Mouse (Mus musculus) liver, embryonic 15.5 days (tissue): ENCODE data around the gene Stxbp3. TPM values are rescaled to one million over a fixed set of nuclear protein-coding genes. Genes with fewer than 3 reads are reported as not detected.

Experiments used
- ATAC-seq: fragments of 200-750 bp; cut with Nextera tagmentation; 2 replicates; pipeline ENCODE4 v1.8.0; 2017; ENCODE audit warnings: moderate number of reproducible peaks, mild to moderate bottlenecking, moderate library complexity; ENCODE audit not compliant: insufficient read depth
- H3K27ac ChIP-seq: fragments of 300-500 bp; sonication (generic); replicated peaks from 2 replicates; pipeline ENCODE4 v1.5.1; 2015; ENCODE audit warnings: mild to moderate bottlenecking, inconsistent platforms
- H3K27me3 ChIP-seq: fragments of 300-500 bp; sonication (generic); 2 replicates; pipeline ENCODE4 v1.6.1; 2015; ENCODE audit warnings: mild to moderate bottlenecking, inconsistent platforms
- H3K36me3 ChIP-seq: fragments of 300-500 bp; sonication (generic); replicated peaks from 2 replicates; pipeline ENCODE4 v1.6.1; 2015; ENCODE audit warnings: moderate library complexity, mild to moderate bottlenecking, inconsistent platforms
- H3K4me1 ChIP-seq: fragments of 300-500 bp; sonication (generic); replicated peaks from 2 replicates; pipeline ENCODE4 v1.6.1; 2015; ENCODE audit warnings: inconsistent platforms
- H3K4me2 ChIP-seq: fragments of 300-500 bp; sonication (generic); 2 replicates; pipeline ENCODE4 v1.6.1; 2015; ENCODE audit warnings: moderate library complexity, mild to moderate bottlenecking, inconsistent platforms
- H3K4me3 ChIP-seq: fragments of 300-500 bp; sonication (generic); replicated peaks from 2 replicates; pipeline ENCODE4 v1.5.1; 2015; ENCODE audit warnings: mild to moderate bottlenecking, inconsistent platforms
- H3K9ac ChIP-seq: fragments of 300-500 bp; sonication (generic); 2 replicates; pipeline ENCODE4 v1.6.1; 2015; ENCODE audit warnings: moderate library complexity, mild to moderate bottlenecking, inconsistent platforms
- H3K9me3 ChIP-seq: fragments of 300-500 bp; sonication (generic); replicated peaks from 2 replicates; pipeline ENCODE4 v1.6.1; 2016; ENCODE audit warnings: inconsistent platforms
- WGBS: fragments of 180-500 bp; shearing (Covaris S2); methylation state at CpG from one replicate; pipeline ENCODE4 v1.1.7; 2015; ENCODE audit warnings: mixed read lengths; ENCODE audit not compliant: insufficient replicate concordance; 5-methylcytosine and 5-hydroxymethylcytosine counted together
- polyA plus RNA-seq: library from polyadenylated mRNA; unstranded; fragments of >200 nt; fragmentation: Nextera tagmentation; extraction: Ambion mirVana; gene quantifications from 2 replicates; pipeline ENCODE4 v1.2.1, GENCODE M21; 2015

The Stxbp3 gene
- polyA plus RNA-seq, 1 experiment from 2014 or later, result 16.8 TPM

DNA sequence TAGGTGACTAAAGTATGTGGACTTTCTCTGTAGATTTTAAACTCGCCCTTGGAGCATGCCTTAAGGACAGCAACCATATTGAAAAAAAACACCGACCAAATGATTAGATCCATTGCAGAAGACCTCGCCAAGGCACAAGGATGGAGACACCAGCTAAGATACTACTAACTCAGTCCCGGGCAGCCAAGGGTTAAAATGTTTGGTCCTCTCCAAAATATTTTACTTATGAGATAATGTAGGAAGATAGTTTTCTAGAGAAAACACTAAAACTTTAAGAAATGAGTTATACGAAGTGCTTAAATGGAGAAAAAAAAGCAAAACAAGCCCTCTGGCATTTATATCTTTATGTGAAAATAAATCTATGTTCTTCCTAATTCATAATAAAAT is 58.4 kb downstream of the Stxbp3 start:
- H3K27ac ChIP-seq, result no peak overlapping the region
- H3K27me3 ChIP-seq, result peaks cover 4% of the 10 kb centered on the region; the same call in 1 of the 2 replicates
- no peak overlapping the region for H3K4me3 ChIP-seq
- no peaks in the 10 kb centered on the region for H3K4me1 ChIP-seq
- no peak for ATAC-seq
- WGBS, result 65% methylated on average over 5 of the region's 5 CpGs
- no peaks in the 10 kb centered on the region for H3K36me3 ChIP-seq
- no peak overlapping the region for H3K9ac ChIP-seq
- H3K4me2 ChIP-seq, result no peak overlapping the region
- no peaks in the 10 kb centered on the region for H3K9me3 ChIP-seq

DNA sequence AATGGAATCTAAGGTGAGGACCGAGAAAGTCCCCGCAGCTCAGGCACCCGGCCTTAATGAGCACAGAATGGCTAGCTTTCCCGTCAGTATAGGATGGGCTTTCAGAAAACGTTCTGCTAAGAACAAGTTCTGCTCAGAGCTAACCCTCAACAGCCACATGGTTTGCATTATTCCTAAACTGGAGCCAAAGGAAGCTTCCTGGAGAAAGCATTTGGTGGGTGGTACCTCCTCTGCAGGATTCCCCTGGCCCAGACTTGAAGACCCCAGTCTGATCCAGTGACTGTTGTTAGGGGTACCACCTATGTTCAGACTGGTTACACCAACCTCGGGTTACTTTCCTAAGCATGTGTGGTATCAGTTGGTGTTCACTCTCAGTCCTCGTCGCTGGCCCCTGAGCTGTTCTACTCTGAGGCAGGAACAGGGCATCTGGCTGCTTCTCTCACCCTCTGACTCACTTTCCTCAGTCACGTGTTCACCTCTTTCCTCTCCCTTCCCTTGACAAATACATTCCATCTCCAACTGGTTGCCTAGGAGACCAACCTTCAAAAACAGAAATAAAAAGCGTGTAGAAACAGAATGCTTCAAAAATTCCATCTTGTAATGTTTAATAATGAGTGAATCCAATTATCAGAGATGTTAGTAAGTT is 59.0 kb downstream of the Stxbp3 start:
- H3K4me3 ChIP-seq, result no peak overlapping the region
- no peaks in the 10 kb centered on the region for H3K4me1 ChIP-seq
- peaks cover 4% of the 10 kb centered on the region; the same call in 1 of the 2 replicates for H3K27me3 ChIP-seq
- no peak for ATAC-seq
- H3K4me2 ChIP-seq, result no peak overlapping the region
- H3K9me3 ChIP-seq, result no peaks in the 10 kb centered on the region
- H3K9ac ChIP-seq, result no peak overlapping the region
- H3K27ac ChIP-seq, result no peak overlapping the region
- whole genome bisulfite sequencing, result 58% methylated on average over 10 of the region's 10 CpGs
- H3K36me3 ChIP-seq, result no peaks in the 10 kb centered on the region

DNA sequence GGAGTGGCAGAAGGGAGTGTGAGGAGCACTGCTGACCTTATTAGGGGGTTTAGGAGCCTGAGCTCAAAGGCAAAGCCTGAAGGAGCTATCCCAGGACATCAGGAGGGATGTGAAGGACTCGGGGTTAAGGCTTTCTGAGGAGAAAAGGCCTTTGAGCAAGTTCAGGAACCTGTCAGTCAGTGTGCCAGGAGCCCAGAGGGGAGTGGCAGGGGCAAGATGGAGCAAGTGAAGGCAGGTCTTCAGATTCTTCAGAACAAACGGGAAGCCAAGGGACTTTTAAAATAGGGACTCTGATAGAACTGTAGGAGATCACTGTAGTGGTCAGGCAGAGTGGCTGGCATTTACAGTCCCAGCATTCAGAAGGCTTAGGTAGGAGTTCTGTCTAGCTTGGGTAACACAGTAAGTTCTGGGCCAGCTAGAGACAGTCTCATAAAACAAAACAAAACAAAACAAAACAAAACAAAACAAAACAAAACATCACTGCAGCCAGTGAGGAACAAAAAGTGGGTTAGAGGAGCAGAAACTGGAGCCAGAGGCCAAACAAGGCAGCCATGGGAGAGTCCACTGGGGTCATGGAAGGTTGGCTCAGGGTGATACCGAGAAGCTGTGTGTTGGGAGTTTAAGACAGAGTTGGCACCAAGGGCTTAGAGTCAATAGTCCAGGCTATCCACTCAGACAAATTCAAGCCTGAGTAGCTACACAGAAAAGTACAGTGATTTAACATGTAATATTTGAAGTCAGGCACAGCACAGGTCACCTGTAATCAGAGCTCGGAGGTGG is 61.4 kb downstream of the Stxbp3 start:
- 60% methylated on average over 4 of the region's 4 CpGs for WGBS
- H3K4me2 ChIP-seq, result no peak overlapping the region
- no peaks in the 10 kb centered on the region for H3K36me3 ChIP-seq
- no peak overlapping the region for H3K9ac ChIP-seq
- peaks cover 4% of the 10 kb centered on the region; the same call in 1 of the 2 replicates for H3K27me3 ChIP-seq
- H3K27ac ChIP-seq, result no peak overlapping the region
- H3K9me3 ChIP-seq, result no peaks in the 10 kb centered on the region
- no peak overlapping the region for H3K4me3 ChIP-seq
- no peak for ATAC-seq
- no peaks in the 10 kb centered on the region for H3K4me1 ChIP-seq

DNA sequence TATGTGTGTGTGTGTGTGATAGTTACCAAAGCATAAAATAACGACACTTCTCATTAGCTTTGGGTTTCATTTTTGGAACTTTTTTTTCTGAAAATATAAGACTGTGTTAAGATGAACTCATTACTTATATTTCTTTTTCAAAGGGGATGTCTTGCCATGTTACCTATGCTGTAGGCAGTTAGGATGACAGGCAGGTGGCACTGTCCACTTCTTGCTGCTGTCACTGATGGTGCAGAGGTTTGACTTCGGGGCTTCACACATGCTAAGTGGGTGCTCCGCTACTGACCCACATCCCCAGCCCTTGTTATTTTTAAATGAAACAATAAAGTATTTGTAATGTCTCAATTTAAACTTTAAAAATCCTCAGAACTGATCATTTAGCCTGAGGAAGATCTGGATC is 67.5 kb downstream of the Stxbp3 start:
- no peak overlapping the region for H3K9ac ChIP-seq
- WGBS, result 71% methylated on average over 3 of the region's 3 CpGs
- H3K27ac ChIP-seq, result no peak overlapping the region
- no peak for ATAC-seq
- no peaks in the 10 kb centered on the region for H3K9me3 ChIP-seq
- no peaks in the 10 kb centered on the region for H3K36me3 ChIP-seq
- no peaks in the 10 kb centered on the region for H3K27me3 ChIP-seq
- H3K4me2 ChIP-seq, result no peak overlapping the region
- H3K4me3 ChIP-seq, result no peak overlapping the region
- H3K4me1 ChIP-seq, result no peaks in the 10 kb centered on the region

DNA sequence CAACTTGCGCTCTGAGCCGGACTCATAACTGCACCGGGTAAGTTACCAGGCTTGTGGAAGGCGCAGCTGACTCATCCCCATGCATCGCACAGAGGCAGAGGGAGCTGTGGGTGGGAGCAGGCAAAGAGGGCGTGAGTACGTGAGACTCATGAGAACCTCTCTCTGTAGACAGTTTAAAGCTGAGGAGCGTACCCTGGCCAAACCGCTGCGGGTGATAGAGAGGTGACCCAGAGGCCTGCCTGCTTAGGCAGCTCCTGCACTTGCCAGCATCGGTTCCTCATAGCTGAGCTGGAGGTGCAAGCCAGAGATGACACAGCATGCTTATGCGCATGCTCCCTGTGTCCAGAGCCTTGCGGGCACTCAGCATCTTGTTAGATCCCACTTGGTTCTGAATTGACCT is 68.1 kb downstream of the Stxbp3 start:
- Histone ChIP-seq H3K36me3 (no peaks in the 10 kb centered on the region), H3K4me3 (no peak overlapping the region), H3K27ac (no peak overlapping the region), H3K4me2 (no peak overlapping the region), H3K4me1 (no peaks in the 10 kb centered on the region), H3K9ac (no peak overlapping the region), H3K27me3 (no peaks in the 10 kb centered on the region), H3K9me3 (no peaks in the 10 kb centered on the region)
- WGBS, result 77% methylated on average over 13 of the region's 13 CpGs
- no peak for ATAC-seq

DNA sequence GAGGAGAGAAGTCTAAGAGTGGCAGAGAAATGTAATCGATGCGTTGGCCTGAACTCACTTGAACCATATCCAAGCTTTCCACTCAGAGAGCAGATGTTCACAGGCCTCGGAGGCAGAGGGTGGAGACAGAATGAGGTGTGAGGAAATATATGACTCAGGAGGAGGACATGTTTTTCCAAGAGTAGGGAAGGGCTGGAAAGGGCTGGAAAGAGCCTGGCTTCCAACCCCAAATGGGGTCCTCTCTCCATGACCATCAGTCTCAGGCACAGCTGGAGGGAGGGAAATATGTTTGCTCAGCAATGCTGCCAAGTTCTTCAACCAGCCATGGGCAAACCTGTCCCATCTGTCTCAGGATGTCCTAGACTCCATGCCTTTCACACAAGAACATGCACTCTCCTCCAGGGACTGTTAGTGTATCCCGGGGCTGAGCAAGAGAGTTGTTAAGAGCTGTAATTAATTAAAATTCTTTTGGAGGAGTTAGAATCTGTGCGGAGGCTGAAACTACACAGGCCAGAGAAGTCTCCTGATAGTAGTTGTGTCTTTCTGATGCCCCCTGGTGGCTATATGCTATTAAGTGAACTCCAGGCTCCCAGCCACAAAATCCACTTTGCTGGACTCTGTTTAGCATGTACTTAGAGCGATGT is 69.5 kb downstream of the Stxbp3 start:
- Histone ChIP-seq H3K36me3 (no peaks in the 10 kb centered on the region), H3K9me3 (no peaks in the 10 kb centered on the region), H3K4me2 (no peak overlapping the region), H3K27ac (no peak overlapping the region), H3K4me3 (no peak overlapping the region), H3K4me1 (no peaks in the 10 kb centered on the region), H3K9ac (no peak overlapping the region), H3K27me3 (no peaks in the 10 kb centered on the region)
- 46% methylated on average over 6 of the region's 6 CpGs for whole genome bisulfite sequencing
- ATAC-seq, result peak; percentile 49; the same call in 1 of the 2 replicates

DNA sequence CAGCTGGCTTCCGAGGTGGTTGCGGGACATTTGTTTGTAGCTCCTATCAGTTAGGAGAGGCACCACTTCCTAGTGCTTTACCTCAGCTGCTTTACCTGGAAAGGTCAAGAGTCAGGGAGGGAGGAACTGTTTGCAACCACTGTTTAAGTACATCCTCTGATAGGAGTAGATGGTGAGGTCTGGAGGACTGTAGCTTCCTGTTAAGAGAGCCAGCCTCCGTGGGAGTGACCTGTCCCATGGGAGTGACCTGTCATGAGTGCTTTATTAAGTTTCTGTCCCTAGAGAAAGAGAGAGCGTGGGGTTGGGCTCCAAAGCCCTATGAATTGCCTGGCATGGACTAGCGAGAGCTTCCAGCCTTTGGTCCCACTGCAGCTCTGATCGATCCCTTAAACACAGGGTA is 70.8 kb downstream of the Stxbp3 start:
- Histone ChIP-seq H3K9ac (no peak overlapping the region), H3K27ac (no peak overlapping the region), H3K4me3 (no peak overlapping the region), H3K4me2 (no peak overlapping the region), H3K4me1 (0 out of 2 replicates have a peak, but pooled peaks cover 4% of the 10 kb centered on the region), H3K36me3 (no peaks in the 10 kb centered on the region), H3K9me3 (no peaks in the 10 kb centered on the region), H3K27me3 (0 out of 2 replicates have a peak, but pooled peaks cover 10% of the 10 kb centered on the region)
- no peak for ATAC-seq
- 58% methylated on average over 6 of the region's 6 CpGs for WGBS

DNA sequence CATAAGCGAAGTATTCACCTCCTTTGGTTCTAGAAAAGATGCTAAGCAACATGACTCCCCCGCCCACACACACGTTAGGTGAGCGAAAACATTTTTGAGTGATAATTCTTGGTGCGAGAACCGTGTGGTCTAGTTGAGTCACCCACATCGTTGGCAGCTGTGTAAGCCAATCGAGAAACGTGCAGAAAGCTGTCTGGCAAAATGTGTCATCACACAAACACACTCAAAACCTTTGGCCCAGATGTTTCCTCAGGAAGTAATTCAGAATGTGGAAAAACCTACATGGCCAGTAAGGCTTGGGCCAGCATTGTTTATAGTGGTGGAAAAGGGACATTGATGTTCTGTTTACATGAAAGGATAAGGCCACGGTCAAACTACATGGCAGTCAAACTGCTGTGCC is 72.9 kb downstream of the Stxbp3 start:
- no peak for ATAC-seq
- 29% methylated on average over 10 of the region's 10 CpGs for WGBS

DNA sequence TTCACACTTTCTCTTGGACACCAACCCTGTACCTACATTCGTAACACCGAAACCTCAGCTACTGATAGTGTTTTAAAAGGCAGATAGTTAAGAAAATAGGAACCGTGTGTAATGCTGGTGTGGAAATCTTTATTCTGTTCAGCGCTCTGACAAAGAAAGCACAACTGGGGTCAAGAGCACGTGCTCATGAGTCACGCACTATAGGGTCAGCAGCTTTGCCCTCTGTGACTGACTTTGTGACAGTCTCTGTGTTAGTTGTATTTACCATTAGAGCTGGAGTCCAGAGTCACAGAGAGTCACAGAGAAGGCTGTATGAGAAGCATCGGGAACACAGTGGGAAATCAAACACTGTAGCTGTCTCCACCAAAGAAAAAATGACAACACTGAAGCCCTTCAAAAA is 73.4 kb downstream of the Stxbp3 start:
- H3K9ac ChIP-seq, result no peak overlapping the region
- no peaks in the 10 kb centered on the region for H3K9me3 ChIP-seq
- H3K4me1 ChIP-seq, result 0 out of 2 replicates have a peak, but pooled peaks cover 4% of the 10 kb centered on the region
- no peak for ATAC-seq
- 63% methylated on average over 7 of the region's 7 CpGs for WGBS
- no peak overlapping the region for H3K27ac ChIP-seq
- H3K36me3 ChIP-seq, result no peaks in the 10 kb centered on the region
- no peak overlapping the region for H3K4me3 ChIP-seq
- H3K27me3 ChIP-seq, result peaks cover 32% of the 10 kb centered on the region
- H3K4me2 ChIP-seq, result no peak overlapping the region

More for the DNA sequence above, 72.9 kb downstream of the Stxbp3 start:
- Histone ChIP-seq H3K9ac (no peak overlapping the region), H3K9me3 (no peaks in the 10 kb centered on the region), H3K4me1 (0 out of 2 replicates have a peak, but pooled peaks cover 4% of the 10 kb centered on the region), H3K36me3 (no peaks in the 10 kb centered on the region), H3K27me3 (peaks cover 29% of the 10 kb centered on the region), H3K27ac (no peak overlapping the region), H3K4me3 (no peak overlapping the region), H3K4me2 (no peak overlapping the region)

DNA sequence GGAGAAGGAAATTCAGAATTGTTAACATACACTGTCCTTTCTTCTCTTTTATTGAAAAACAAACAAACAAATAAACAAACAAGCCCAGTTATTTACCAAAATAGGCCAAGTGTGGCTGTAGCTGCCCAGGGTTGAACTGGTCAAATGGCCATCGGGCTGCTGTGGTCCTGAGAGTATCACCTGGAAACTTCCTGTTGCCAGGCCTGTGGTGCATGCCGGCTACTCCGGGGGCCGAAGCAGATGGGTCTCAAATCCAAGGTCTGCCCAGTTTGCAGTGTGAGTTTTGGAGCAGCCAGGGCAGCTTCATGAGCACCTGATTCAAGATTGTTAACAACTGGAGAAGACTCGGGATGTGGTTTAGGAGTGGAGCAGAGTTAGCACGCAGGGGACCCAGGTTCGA is 74.8 kb downstream of the Stxbp3 start:
- Histone ChIP-seq H3K36me3 (no peaks in the 10 kb centered on the region), H3K9ac (no peak overlapping the region), H3K4me2 (no peak overlapping the region), H3K27ac (no peak overlapping the region), H3K4me1 (0 out of 2 replicates have a peak, but pooled peaks cover 4% of the 10 kb centered on the region), H3K9me3 (no peaks in the 10 kb centered on the region), H3K4me3 (no peak overlapping the region), H3K27me3 (peaks cover 38% of the 10 kb centered on the region)
- WGBS, result 72% methylated on average over 7 of the region's 7 CpGs
- no peak for ATAC-seq

DNA sequence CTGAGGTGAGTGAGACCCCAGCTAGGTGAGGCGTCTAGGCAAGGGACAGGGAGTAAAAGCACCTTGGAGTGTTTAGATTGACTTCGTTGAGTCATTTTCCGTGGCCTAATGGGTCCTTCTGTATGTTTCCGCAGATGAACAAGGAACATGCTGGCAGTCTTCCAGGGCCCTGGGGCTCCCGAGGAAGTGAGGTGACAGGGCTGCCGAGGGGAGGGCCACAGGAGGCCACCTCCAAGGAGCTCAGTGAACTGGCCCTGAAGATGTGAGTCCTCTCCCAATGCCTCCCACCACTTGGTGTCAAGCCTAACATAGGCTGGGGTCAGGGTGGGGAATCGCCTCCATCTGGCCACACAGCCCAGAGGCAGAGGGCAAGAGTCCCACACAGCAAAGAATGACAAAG is 75.3 kb downstream of the Stxbp3 start:
- no peaks in the 10 kb centered on the region for H3K9me3 ChIP-seq
- no peak overlapping the region for H3K4me2 ChIP-seq
- no peak overlapping the region for H3K4me3 ChIP-seq
- WGBS, result 54% methylated on average over 7 of the region's 7 CpGs
- no peaks in the 10 kb centered on the region for H3K36me3 ChIP-seq
- peak; percentile 29; the same call in 1 of the 2 replicates for ATAC-seq
- H3K27me3 ChIP-seq, result peaks cover 38% of the 10 kb centered on the region
- no peak overlapping the region for H3K27ac ChIP-seq
- H3K9ac ChIP-seq, result no peak overlapping the region
- H3K4me1 ChIP-seq, result 0 out of 2 replicates have a peak, but pooled peaks cover 4% of the 10 kb centered on the region
